ENCODE assay signal across 21 mouse cellular contexts in the genomic region with DNA sequence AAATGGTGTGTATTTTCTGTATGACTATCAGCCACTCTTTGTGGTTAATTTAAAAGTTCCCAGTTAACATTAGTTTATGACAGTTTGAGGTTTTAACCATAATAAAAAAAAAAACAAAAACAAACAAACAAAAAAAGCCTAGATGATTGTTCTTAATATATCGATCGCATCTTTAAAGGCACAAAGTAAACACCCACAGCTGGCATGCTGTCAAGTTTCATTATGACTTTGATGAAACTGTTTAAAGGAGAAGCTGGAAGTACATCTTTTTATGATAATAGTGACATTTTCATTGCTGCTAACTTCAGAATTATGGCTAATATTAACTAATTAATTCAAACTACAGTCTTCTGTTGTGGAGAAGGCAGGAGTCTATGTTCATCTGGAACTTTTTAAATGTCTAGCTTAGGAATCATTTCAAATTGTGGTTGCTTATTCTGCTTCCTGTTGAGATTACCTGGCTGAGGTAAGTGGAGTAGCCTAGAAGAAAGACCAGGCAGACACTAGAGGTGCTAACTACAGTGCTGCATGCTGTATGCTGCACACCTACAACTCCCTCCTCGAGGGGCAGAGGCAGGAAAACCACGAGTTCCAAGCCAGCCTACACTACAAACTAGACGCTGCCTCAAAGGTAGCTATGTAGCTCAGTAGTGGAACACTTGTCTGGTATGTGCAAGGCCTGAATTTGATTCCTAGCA.
A peak's percentile ranks its signal among the peaks of the same experiment; 100 is the strongest.
DNase-seq lines count a peak whose midpoint lies in the region; ATAC-seq and TF ChIP-seq lines count a peak whose summit lies in the region.
"Had no signal": no experiment of that assay in that cellular context is flagged by ENCODE, and none has a peak within 500 bp of the region (broad histone marks: within the 10 kb centered on the region; RNA-seq: fewer than 3 reads in every experiment).

No protein-coding gene starts in this region.

- H3K36me3 ChIP-seq in kidney, postnatal 0 days (ENCODE audit: insufficient read depth, low read length): no peaks in the 10 kb centered on the region
- H3K36me3 ChIP-seq in thymus, adult 2 months (ENCODE audit: control insufficient read depth, insufficient read depth, low read length): no peaks in the 10 kb centered on the region
- H3K36me3 ChIP-seq: forebrain, embryonic 10.5 days; forebrain, embryonic 15.5 days; hindbrain, embryonic 12.5 days; hindbrain, embryonic 15.5 days had no signal

- no peak overlapping the region for H3K4me2 ChIP-seq in kidney, postnatal 0 days (ENCODE audit: low read length)
- H3K4me2 ChIP-seq: forebrain, embryonic 15.5 days; heart, embryonic 11.5 days; hindbrain, embryonic 12.5 days; hindbrain, embryonic 15.5 days had no signal

- no peaks in the 10 kb centered on the region for H3K9me3 ChIP-seq in kidney, postnatal 0 days (replicated peaks; ENCODE audit: low read length)
- H3K9me3 ChIP-seq: forebrain, embryonic 10.5 days; forebrain, embryonic 15.5 days; hindbrain, embryonic 12.5 days; hindbrain, embryonic 15.5 days had no signal

- no peaks in the 10 kb centered on the region for H3K4me1 ChIP-seq in kidney, postnatal 0 days (replicated peaks; ENCODE audit: insufficient read depth, low read length)
- H3K4me1 ChIP-seq in thymus, adult 2 months (replicated peaks; ENCODE audit: control insufficient read depth, insufficient read depth, low read length): no peaks in the 10 kb centered on the region
- H3K4me1 ChIP-seq: forebrain, embryonic 10.5 days; forebrain, embryonic 15.5 days; hindbrain, embryonic 12.5 days; hindbrain, embryonic 15.5 days had no signal

- WGBS in kidney, postnatal 0 days: 71% methylated on average over 5 of the region's 5 CpGs
- 55% methylated on average over 5 of the region's 5 CpGs for WGBS in thymus, adult 2 months

- no peak overlapping the region for H3K4me3 ChIP-seq in kidney, postnatal 0 days (replicated peaks; ENCODE audit: low read depth, low read length)
- no peak overlapping the region for H3K4me3 ChIP-seq in thymus, adult 2 months (ENCODE audit: control insufficient read depth, insufficient read depth, low read length)
- H3K4me3 ChIP-seq: forebrain, embryonic 10.5 days; forebrain, embryonic 15.5 days; hindbrain, embryonic 12.5 days; hindbrain, embryonic 15.5 days had no signal

- TF ChIP-seq POLR2A in thymus, adult 2 months (IDR thresholded peaks at IDR 0.05; ENCODE audit: control insufficient read depth, extremely low read depth, insufficient read depth, low read length, poor library complexity): no peak

- no peak for TF ChIP-seq CTCF in kidney, postnatal 0 days (IDR thresholded peaks at IDR 0.05; ENCODE audit: low read depth)
- no peak for TF ChIP-seq CTCF in thymus, adult 2 months (IDR thresholded peaks at IDR 0.05; ENCODE audit: borderline replicate concordance, control insufficient read depth, extremely low read depth, insufficient read depth, low read length, poor library complexity)

- peak; percentile 27 for DNase-seq in kidney, postnatal 0 days (ENCODE audit: low spot score)
- no peak for DNase-seq in kidney, adult 18-20 months
- peak; percentile 84 for DNase-seq in A20 (ENCODE audit: low read depth, low spot score)
- peak; percentile 65 for DNase-seq in CD4-positive, CD25-positive, alpha-beta regulatory T cell, adult 2 months (ENCODE audit: low read depth, low spot score)
- DNase-seq in urinary bladder, adult 18-20 months (ENCODE audit: low spot score in 2 of 2): no peak
- no peak for DNase-seq in lung, postnatal 4 days
- DNase-seq in thymus, adult 2 months: no peak
- DNase-seq: adrenal gland, postnatal 10 days; adrenal gland, postnatal 36 days; cerebellum, adult 18-20 months; cerebellum, adult 9-10 months; cerebellum, postnatal 14 days; gastrocnemius, postnatal 14 days; heart, adult 11 months had no signal

- ATAC-seq in kidney, postnatal 0 days (replicated peaks; ENCODE audit: low FRiP score, low read depth): no peak
- ATAC-seq in activated CD4-positive, CD25-positive, alpha-beta regulatory T cell, adult 4 months: peak; percentile 59
- ATAC-seq: forebrain, embryonic 15.5 days; intestine, embryonic 16.5 days had no signal

- no peaks in the 10 kb centered on the region for H3K27me3 ChIP-seq in kidney, postnatal 0 days (ENCODE audit: insufficient read depth, low read length)
- H3K27me3 ChIP-seq in thymus, adult 2 months (ENCODE audit: control insufficient read depth, insufficient read depth, low read length): no peaks in the 10 kb centered on the region
- H3K27me3 ChIP-seq: forebrain, embryonic 15.5 days; hindbrain, embryonic 12.5 days; hindbrain, embryonic 15.5 days had no signal

- H3K9ac ChIP-seq in kidney, postnatal 0 days (ENCODE audit: low read depth, low read length): no peak overlapping the region
- H3K9ac ChIP-seq: forebrain, embryonic 15.5 days; hindbrain, embryonic 12.5 days; hindbrain, embryonic 15.5 days had no signal

- no peak overlapping the region for H3K27ac ChIP-seq in kidney, postnatal 0 days
- no peak overlapping the region for H3K27ac ChIP-seq in thymus, adult 2 months (ENCODE audit: control insufficient read depth, insufficient read depth, low read length)
- H3K27ac ChIP-seq: forebrain, embryonic 10.5 days; forebrain, embryonic 15.5 days; hindbrain, embryonic 12.5 days; hindbrain, embryonic 15.5 days had no signal

Comparison
In these comparisons a context has a peak if more than half of its experiments do, and no peak if none do; other contexts are left out.
1. DNase-seq: peak in kidney, postnatal 0 days (single experiment), A20 (single experiment) and CD4-positive, CD25-positive, alpha-beta regulatory T cell, adult 2 months (single experiment); none in kidney, adult 18-20 months (single experiment), urinary bladder, adult 18-20 months (0 of 2), lung, postnatal 4 days (0 of 2) and thymus, adult 2 months (single experiment).